Mouse (Mus musculus): ENCODE data around the gene Bora. TPM values are rescaled to one million over a fixed set of nuclear protein-coding genes. Genes with fewer than 3 reads are reported as not detected.
"Not testable (repeated sequence)": the region's sequence is repeated elsewhere in the genome, so short reads cannot be mapped to it uniquely, and the experiment has no call there.

Bora gene
- polyA plus RNA-seq, 1 experiment from 2014 or later: 27.0 TPM

DNA sequence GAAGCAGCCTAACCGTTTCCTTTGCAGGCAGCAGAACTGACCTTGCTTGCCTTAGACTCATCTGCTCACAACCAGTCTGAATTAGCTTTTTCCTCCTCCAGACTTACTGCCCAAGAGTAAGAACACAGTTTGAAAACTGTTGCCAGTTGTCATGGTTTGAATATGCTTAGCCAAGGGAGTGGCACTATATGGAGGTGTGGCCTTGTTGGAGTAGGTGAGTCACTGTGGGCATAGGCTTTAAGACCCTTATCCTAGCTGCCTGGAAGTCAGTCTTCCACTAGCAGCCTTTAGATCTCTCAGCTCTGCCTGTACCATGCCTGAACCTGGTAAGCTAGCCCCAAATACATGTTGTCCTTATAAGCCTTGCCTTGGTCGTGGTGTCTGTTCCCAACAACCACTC, 8.3 kb upstream of the Bora start:
- Histone ChIP-seq H3K4me2 (replicated peaks) (no peak overlapping the region), H3K4me1 (replicated peaks) (peaks cover 7% of the 10 kb centered on the region), H3K9ac (replicated peaks) (no peak overlapping the region), H3K27ac (no peak overlapping the region), H3K4me3 (replicated peaks) (no peak overlapping the region), H3K36me3 (peaks cover 29% of the 10 kb centered on the region), H3K9me3 (no peaks in the 10 kb centered on the region), H3K27me3 (no peaks in the 10 kb centered on the region)
- ATAC-seq: no peak
- WGBS: 88% methylated on average over 2 of the region's 2 CpGs

DNA sequence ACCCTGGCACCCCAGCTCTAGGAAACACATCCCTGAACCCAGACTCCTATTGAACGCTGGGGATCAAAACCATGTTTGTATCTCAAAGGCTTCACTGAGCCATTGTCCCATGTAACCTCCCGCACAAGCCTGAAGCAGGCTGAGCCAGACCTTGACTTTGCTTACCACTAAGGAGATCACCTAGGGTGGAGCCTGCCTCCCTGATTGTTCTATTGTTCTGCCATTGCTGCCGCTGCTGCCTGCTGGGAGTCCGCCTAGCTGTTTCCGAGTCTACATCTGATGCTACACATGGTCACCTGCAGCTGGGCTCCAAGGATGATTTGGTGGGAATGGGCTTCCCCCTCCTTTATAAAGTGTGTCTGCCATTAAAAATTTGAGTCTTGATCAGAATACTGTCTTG, 6.7 kb upstream of the Bora start:
- 43% methylated on average over 5 of the region's 5 CpGs for WGBS
- H3K9me3 ChIP-seq; H3K27ac ChIP-seq; H3K9ac ChIP-seq (replicated peaks); H3K27me3 ChIP-seq; H3K4me2 ChIP-seq (replicated peaks); ATAC-seq; H3K4me3 ChIP-seq (replicated peaks): not testable (repeated sequence)
- Histone ChIP-seq H3K4me1 (replicated peaks) (peaks cover 16% of the 10 kb centered on the region), H3K36me3 (peaks cover 25% of the 10 kb centered on the region)

DNA sequence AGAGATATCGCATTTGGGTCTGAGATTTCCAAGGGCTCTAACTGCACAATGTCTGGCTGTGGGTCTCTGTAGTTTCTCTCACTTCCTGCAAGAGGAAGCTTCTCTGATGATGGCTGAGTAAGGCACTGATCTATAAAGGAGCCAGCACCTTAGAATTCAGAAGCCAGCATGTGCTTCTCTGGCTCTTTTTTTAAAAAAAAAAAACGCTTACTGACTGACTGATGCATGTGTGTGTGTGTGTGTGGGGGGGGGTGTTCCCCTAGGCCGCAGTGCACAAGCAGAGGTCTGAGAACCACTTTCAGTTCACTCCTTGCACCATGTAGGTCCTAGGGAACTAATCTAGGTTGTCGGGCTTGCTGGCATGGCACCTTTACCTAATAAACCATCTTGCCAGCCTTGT, 4.6 kb upstream of the Bora start:
- H3K27me3 ChIP-seq: no peaks in the 10 kb centered on the region
- no peak overlapping the region for H3K9ac ChIP-seq (replicated peaks)
- H3K27ac ChIP-seq: no peak overlapping the region
- peaks cover 24% of the 10 kb centered on the region for H3K4me1 ChIP-seq (replicated peaks)
- no peaks in the 10 kb centered on the region for H3K9me3 ChIP-seq
- ATAC-seq: no peak
- peaks cover 19% of the 10 kb centered on the region for H3K36me3 ChIP-seq
- no peak overlapping the region for H3K4me3 ChIP-seq (replicated peaks)
- H3K4me2 ChIP-seq (replicated peaks): no peak overlapping the region
- 77% methylated on average over 4 of the region's 4 CpGs for WGBS

DNA sequence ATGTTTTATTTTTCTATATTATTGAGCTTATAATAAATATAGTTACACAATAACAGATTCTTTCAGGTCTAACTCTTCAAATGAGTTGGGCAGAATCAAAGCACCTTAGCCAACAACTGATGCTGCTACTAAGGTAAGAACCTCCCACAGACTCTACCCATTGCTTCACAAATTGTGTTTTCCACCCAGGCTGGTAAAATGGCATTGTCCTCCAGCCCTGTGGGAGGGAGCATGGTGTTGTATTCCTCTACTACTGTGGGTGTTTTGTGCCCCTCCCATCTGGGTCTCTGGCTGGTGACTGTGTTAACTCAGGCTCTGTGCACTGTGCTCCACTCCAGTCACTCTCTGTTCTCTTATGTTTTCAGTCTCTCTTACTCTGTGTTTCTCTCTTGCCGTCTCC, 2.5 kb upstream of the Bora start:
- 55% methylated on average over 1 of the region's 1 CpGs for WGBS
- H3K4me1 ChIP-seq (replicated peaks): peaks cover 33% of the 10 kb centered on the region
- 0 out of 2 replicates have a peak overlapping the region, but pooled peaks have one; percentile 9 for H3K27ac ChIP-seq
- H3K27me3 ChIP-seq: no peaks in the 10 kb centered on the region
- no peaks in the 10 kb centered on the region for H3K9me3 ChIP-seq
- peak overlapping the region; percentile 62 for H3K9ac ChIP-seq (replicated peaks)
- H3K4me2 ChIP-seq (replicated peaks): peak overlapping the region; percentile 73
- peaks cover 9% of the 10 kb centered on the region for H3K36me3 ChIP-seq
- no peak for ATAC-seq
- peak overlapping the region; percentile 98; the same call in 1 of the 2 replicates for H3K4me3 ChIP-seq (replicated peaks)

DNA sequence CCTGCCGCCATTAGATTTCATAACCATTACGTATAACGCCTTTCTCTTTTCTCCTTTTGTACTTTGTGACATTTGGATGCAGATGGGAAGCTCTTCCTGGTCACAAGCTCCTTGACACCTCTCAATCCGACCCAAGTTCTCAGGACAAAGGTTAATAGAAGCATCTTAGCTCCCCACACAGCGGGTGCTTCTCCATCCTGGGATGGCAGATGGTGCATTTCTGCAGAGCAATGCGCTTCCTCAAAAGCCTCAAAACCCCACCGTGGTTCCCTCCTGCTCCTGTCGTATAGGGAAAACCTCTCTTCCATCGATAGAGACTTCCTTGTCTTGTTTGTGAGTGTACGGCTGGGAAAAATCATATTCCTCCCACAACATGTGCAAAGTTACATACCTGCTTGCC, 1.9 kb upstream of the Bora start:
- H3K4me1 ChIP-seq (replicated peaks): peaks cover 33% of the 10 kb centered on the region
- H3K4me2 ChIP-seq (replicated peaks): peak overlapping the region; percentile 73
- H3K9me3 ChIP-seq: no peaks in the 10 kb centered on the region
- ATAC-seq: no peak
- 28% methylated on average over 10 of the region's 10 CpGs for WGBS
- H3K36me3 ChIP-seq: peaks cover 4% of the 10 kb centered on the region
- H3K9ac ChIP-seq (replicated peaks): peak overlapping the region; percentile 62
- no peaks in the 10 kb centered on the region for H3K27me3 ChIP-seq
- H3K4me3 ChIP-seq (replicated peaks): peak overlapping the region; percentile 98
- 0 out of 2 replicates have a peak overlapping the region, but pooled peaks have one; percentile 9 for H3K27ac ChIP-seq

DNA sequence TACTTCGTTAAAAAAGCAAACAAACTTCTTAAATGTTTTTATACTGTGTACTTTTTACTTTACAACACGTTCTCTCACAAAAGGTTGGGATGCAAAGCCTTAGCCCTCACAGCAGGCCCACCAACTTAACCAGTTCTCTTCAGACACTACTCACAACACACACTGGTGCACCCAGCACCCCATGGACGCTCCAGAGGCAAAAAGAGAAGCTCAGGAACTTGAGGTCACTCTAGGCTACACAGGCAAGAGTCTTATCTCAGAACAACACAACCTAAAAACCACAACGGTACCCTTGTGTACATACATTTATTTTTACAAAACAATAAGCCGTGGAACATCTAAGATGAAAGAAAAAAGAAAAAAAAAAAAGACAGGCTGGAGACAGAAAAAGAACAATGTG, 1.3 kb upstream of the Bora start:
- 9% methylated on average over 5 of the region's 5 CpGs for WGBS
- Histone ChIP-seq H3K9ac (replicated peaks) (peak overlapping the region; percentile 97), H3K9me3 (no peaks in the 10 kb centered on the region), H3K4me3 (replicated peaks) (peak overlapping the region; percentile 98), H3K27ac (no peak overlapping the region), H3K36me3 (no peaks in the 10 kb centered on the region), H3K27me3 (no peaks in the 10 kb centered on the region), H3K4me1 (replicated peaks) (peaks cover 33% of the 10 kb centered on the region), H3K4me2 (replicated peaks) (peak overlapping the region; percentile 73)
- ATAC-seq: no peak

GRCm38 (mm10) chr14:99045378-99046030, 518 bp upstream of the Bora start:
- Histone ChIP-seq H3K4me1 (replicated peaks) (peaks cover 33% of the 10 kb centered on the region), H3K9ac (replicated peaks) (peak overlapping the region; percentile 97), H3K4me2 (replicated peaks) (peak overlapping the region; percentile 73), H3K36me3 (peaks cover 2% of the 10 kb centered on the region; the same call in 1 of the 2 replicates), H3K9me3 (no peaks in the 10 kb centered on the region), H3K4me3 (replicated peaks) (peak overlapping the region; percentile 98), H3K27ac (peak overlapping the region; percentile 87), H3K27me3 (no peaks in the 10 kb centered on the region)
- under 1% methylated on average over 67 of the region's 70 CpGs for WGBS
- ATAC-seq: peak; percentile 21

DNA sequence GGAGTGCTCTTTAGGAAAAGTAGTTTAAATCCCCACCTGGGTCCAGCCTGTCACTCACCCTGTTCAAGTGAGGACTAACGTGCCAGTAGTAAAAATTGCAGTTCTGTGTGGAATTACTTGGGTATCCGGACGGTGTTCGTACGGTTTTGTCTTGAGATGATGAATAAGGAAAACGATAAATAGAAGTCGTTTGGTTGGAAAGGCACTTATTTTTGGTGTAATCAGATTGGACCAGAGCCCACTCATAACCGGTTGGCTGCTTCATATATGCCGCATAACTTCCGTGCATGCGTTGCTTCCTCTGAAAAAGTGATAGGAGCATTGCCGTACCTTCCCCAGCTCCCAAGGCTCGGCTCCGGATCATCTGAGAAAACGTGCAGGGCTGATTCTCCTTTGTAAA, 760 bp downstream of the Bora start:
- Histone ChIP-seq H3K4me1 (replicated peaks) (peaks cover 26% of the 10 kb centered on the region), H3K9ac (replicated peaks) (peak overlapping the region; percentile 97)
- ATAC-seq: no peak

GRCm38 (mm10) chr14:99058959-99059586, 13.1 kb downstream of the Bora start:
- H3K27me3 ChIP-seq: no peaks in the 10 kb centered on the region
- no peaks in the 10 kb centered on the region for H3K4me1 ChIP-seq (replicated peaks)
- no peak overlapping the region for H3K9ac ChIP-seq (replicated peaks)
- 0 out of 2 replicates have a peak, but pooled peaks have one; percentile 24 for ATAC-seq
- 92% methylated on average over 7 of the region's 7 CpGs for WGBS
- no peak overlapping the region for H3K27ac ChIP-seq
- no peak overlapping the region for H3K4me3 ChIP-seq (replicated peaks)
- no peak overlapping the region for H3K4me2 ChIP-seq (replicated peaks)
- no peaks in the 10 kb centered on the region for H3K9me3 ChIP-seq
- H3K36me3 ChIP-seq: peaks cover 31% of the 10 kb centered on the region

More for the DNA sequence above, 760 bp downstream of the Bora start:
- Histone ChIP-seq H3K9me3 (no peaks in the 10 kb centered on the region), H3K4me2 (replicated peaks) (peak overlapping the region; percentile 73), H3K36me3 (peaks cover 3% of the 10 kb centered on the region; the same call in 1 of the 2 replicates), H3K4me3 (replicated peaks) (peak overlapping the region; percentile 98), H3K27me3 (no peaks in the 10 kb centered on the region), H3K27ac (no peak overlapping the region)
- under 1% methylated on average over 15 of the region's 15 CpGs for whole genome bisulfite sequencing

GRCm38 (mm10) chr14:99060616-99061015, 14.6 kb downstream of the Bora start:
- Histone ChIP-seq H3K4me3 (replicated peaks) (no peak overlapping the region), H3K4me1 (replicated peaks) (no peaks in the 10 kb centered on the region), H3K36me3 (peaks cover 31% of the 10 kb centered on the region), H3K27ac (no peak overlapping the region), H3K9ac (replicated peaks) (0 out of 2 replicates have a peak overlapping the region, but pooled peaks have one; percentile 1), H3K27me3 (no peaks in the 10 kb centered on the region), H3K9me3 (no peaks in the 10 kb centered on the region), H3K4me2 (replicated peaks) (no peak overlapping the region)
- 94% methylated on average over 12 of the region's 12 CpGs for WGBS
- ATAC-seq: no peak

DNA sequence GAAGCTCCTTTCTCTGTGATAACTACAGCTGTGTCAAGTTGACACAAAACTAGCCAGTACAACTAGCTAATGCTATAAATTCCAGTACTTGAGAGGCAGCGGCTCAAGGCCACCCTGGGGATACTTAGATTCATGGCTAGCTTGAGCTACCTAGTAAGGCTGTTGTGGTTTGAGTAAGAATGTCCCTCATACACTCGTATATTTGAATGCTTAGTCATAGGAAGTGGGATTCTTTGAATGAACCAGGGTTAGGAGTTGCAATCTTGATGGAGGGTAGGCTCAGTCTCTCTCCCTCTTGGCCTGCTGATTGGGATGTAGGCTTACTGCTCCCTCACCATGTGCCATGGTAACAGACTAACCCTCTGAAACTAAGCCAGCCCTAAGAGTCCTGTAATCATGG, 17.1 kb downstream of the Bora start:
- H3K9me3 ChIP-seq: no peaks in the 10 kb centered on the region
- no peaks in the 10 kb centered on the region for H3K27me3 ChIP-seq
- WGBS: 100% methylated on average over 2 of the region's 2 CpGs
- no peak for ATAC-seq
- no peak overlapping the region for H3K27ac ChIP-seq
- no peak overlapping the region for H3K9ac ChIP-seq (replicated peaks)
- peaks cover 27% of the 10 kb centered on the region for H3K36me3 ChIP-seq
- H3K4me3 ChIP-seq (replicated peaks): no peak overlapping the region
- no peak overlapping the region for H3K4me2 ChIP-seq (replicated peaks)
- H3K4me1 ChIP-seq (replicated peaks): no peaks in the 10 kb centered on the region

GRCm38 (mm10) chr14:99071146-99071545, 25.1 kb downstream of the Bora start:
- H3K4me3 ChIP-seq (replicated peaks): no peak overlapping the region
- peaks cover 28% of the 10 kb centered on the region for H3K36me3 ChIP-seq
- 90% methylated on average over 4 of the region's 4 CpGs for WGBS
- H3K4me1 ChIP-seq (replicated peaks): no peaks in the 10 kb centered on the region
- no peak for ATAC-seq
- H3K27ac ChIP-seq: no peak overlapping the region
- no peak overlapping the region for H3K9ac ChIP-seq (replicated peaks)
- H3K9me3 ChIP-seq: no peaks in the 10 kb centered on the region
- no peaks in the 10 kb centered on the region for H3K27me3 ChIP-seq
- no peak overlapping the region for H3K4me2 ChIP-seq (replicated peaks)
